Mouse (Mus musculus) right cerebral cortex, adult 18-20 months (tissue): ENCODE data around the gene Ccdc51.
"Not testable (repeated sequence)": the region's sequence is repeated elsewhere in the genome, so short reads cannot be mapped to it uniquely, and the experiment has no call there.

Experiments used
- DNase-seq: peaks from one replicate; pipeline ENCODE4 v3.0.0; 2022; ENCODE audit warnings: mixed read lengths

The Ccdc51 gene

GRCm38 (mm10) chr9:109125481-109125880, 43.2 kb downstream of the Ccdc51 start:
- DNase-seq: no peak

- no peak for DNase-seq
Measured at GRCm38 (mm10) chr9:109127076-109127475, 44.8 kb downstream of the Ccdc51 start.

- DNase-seq: no peak
Measured at GRCm38 (mm10) chr9:109128211-109128610, 45.9 kb downstream of the Ccdc51 start.

- no peak for DNase-seq
Measured at GRCm38 (mm10) chr9:109130076-109130475, 47.8 kb downstream of the Ccdc51 start.

GRCm38 (mm10) chr9:109140414-109140813, 58.1 kb downstream of the Ccdc51 start:
- DNase-seq: not testable (repeated sequence)
